Mouse (Mus musculus) neural tube, embryonic 15.5 days (tissue): ENCODE results near the gene Gm17651. TPM values are rescaled to one million over a fixed set of nuclear protein-coding genes. Genes with fewer than 3 reads are reported as not detected.

Source experiments
- ATAC-seq: fragments of 200-750 bp; cut with Nextera tagmentation; 2 replicates; pipeline ENCODE4 v1.8.0; 2017; ENCODE audit warnings: mild to moderate bottlenecking, moderate TSS enrichment, moderate library complexity; ENCODE audit not compliant: low FRiP score
- H3K27ac ChIP-seq: fragments of 300-500 bp; sonication (generic); replicated peaks from 2 replicates; pipeline ENCODE4 v1.5.1; 2015; ENCODE audit warnings: mild to moderate bottlenecking, inconsistent platforms
- H3K27me3 ChIP-seq: fragments of 300-500 bp; sonication (generic); replicated peaks from 2 replicates; pipeline ENCODE4 v1.6.1; 2015; ENCODE audit warnings: inconsistent platforms
- H3K36me3 ChIP-seq: fragments of 300-500 bp; sonication (generic); 2 replicates; pipeline ENCODE4 v1.6.1; 2015; ENCODE audit warnings: inconsistent platforms
- H3K4me1 ChIP-seq: fragments of 300-500 bp; sonication (generic); 2 replicates; pipeline ENCODE4 v1.6.1; 2015; ENCODE audit warnings: inconsistent platforms
- H3K4me2 ChIP-seq: fragments of 300-500 bp; sonication (generic); 2 replicates; pipeline ENCODE4 v1.6.1; 2015; ENCODE audit warnings: inconsistent platforms, mild to moderate bottlenecking, moderate library complexity
- H3K4me3 ChIP-seq: fragments of 300-500 bp; sonication (generic); replicated peaks from 2 replicates; pipeline ENCODE4 v1.5.1; 2015; ENCODE audit warnings: mild to moderate bottlenecking, inconsistent platforms
- H3K9ac ChIP-seq: fragments of 300-500 bp; sonication (generic); replicated peaks from 2 replicates; pipeline ENCODE4 v1.6.1; 2015; ENCODE audit warnings: mild to moderate bottlenecking, inconsistent platforms
- H3K9me3 ChIP-seq: fragments of 300-500 bp; sonication (generic); replicated peaks from 2 replicates; pipeline ENCODE4 v1.6.1; 2016; ENCODE audit warnings: inconsistent platforms
- WGBS: fragments of 180-500 bp; shearing (Covaris S2); methylation state at CpG from one replicate; pipeline ENCODE4 v1.1.7; 2015; ENCODE audit warnings: mixed read lengths; 5-methylcytosine and 5-hydroxymethylcytosine counted together
- microRNA-seq: library from miRNA; unstranded; fragments of <30 nt; microRNA quantifications from one replicate; pipeline ENCODE4, GENCODE M21; 2017
- polyA plus RNA-seq: library from polyadenylated mRNA; unstranded; fragments of >200 nt; fragmentation: Nextera tagmentation; extraction: Ambion mirVana; gene quantifications from 2 replicates; pipeline ENCODE4 v1.2.1, GENCODE M21; 2015

Gm17651 gene
- polyA plus RNA-seq, 1 experiment from 2014 or later, result not detected

- H3K4me2 ChIP-seq, result no peak overlapping the region
- no peak for ATAC-seq
- 80% methylated on average over 7 of the region's 7 CpGs for WGBS
Observed at GRCm38 (mm10) chr3:97627893-97628292, 46.6 kb downstream of the Gm17651 start.

GRCm38 (mm10) chr3:97624611-97625010, 49.9 kb downstream of the Gm17651 start:
- peaks cover 5% of the 10 kb centered on the region; the same call in 1 of the 2 replicates for H3K4me1 ChIP-seq
- no peaks in the 10 kb centered on the region for H3K27me3 ChIP-seq
- H3K27ac ChIP-seq, result no peak overlapping the region
- no peak for ATAC-seq
- H3K9ac ChIP-seq, result no peak overlapping the region
- no peak overlapping the region for H3K4me2 ChIP-seq
- no peaks in the 10 kb centered on the region for H3K36me3 ChIP-seq
- 41% methylated on average over 2 of the region's 2 CpGs for WGBS
- H3K4me3 ChIP-seq, result no peak overlapping the region
- H3K9me3 ChIP-seq, result no peaks in the 10 kb centered on the region

More at GRCm38 (mm10) chr3:97627893-97628292, 46.6 kb downstream of the Gm17651 start:
- Histone ChIP-seq H3K9ac (no peak overlapping the region), H3K4me3 (no peak overlapping the region), H3K27ac (no peak overlapping the region), H3K9me3 (no peaks in the 10 kb centered on the region), H3K36me3 (no peaks in the 10 kb centered on the region), H3K4me1 (peaks cover 5% of the 10 kb centered on the region; the same call in 1 of the 2 replicates), H3K27me3 (no peaks in the 10 kb centered on the region)

Small RNA genes lying within 50 kb of the gene (microRNA-seq; reads per million reads assigned to microRNA genes)
- not detected for gene Mir7225

Other genes with a start within 250 kb of the Gm17651 start
- 4.3 and 8.2 TPM in 2 replicates for gene Chd1l, start 64.5 kb downstream of the Gm17651 start, polyA plus RNA-seq
- 0.72 and 2.1 TPM in 2 replicates for gene Fmo5, start 45.9 kb downstream of the Gm17651 start, polyA plus RNA-seq
- gene Prkab2, start 16.5 kb downstream of the Gm17651 start, polyA plus RNA-seq, result 13.4 and 15.4 TPM in 2 replicates
- 55.2 and 62.6 TPM in 2 replicates for gene Pde4dip, start 214.0 kb upstream of the Gm17651 start, polyA plus RNA-seq
- 93.9 and 97.1 TPM in 2 replicates for gene Sec22b, start 226.5 kb upstream of the Gm17651 start, polyA plus RNA-seq